Mouse (Mus musculus): ENCODE results near the gene Hdac7. TPM values are rescaled to one million over a fixed set of nuclear protein-coding genes. Genes with fewer than 3 reads are reported as not detected.

The Hdac7 gene
- polyA plus RNA-seq, 1 experiment from 2014 or later: 28.3 TPM

DNA sequence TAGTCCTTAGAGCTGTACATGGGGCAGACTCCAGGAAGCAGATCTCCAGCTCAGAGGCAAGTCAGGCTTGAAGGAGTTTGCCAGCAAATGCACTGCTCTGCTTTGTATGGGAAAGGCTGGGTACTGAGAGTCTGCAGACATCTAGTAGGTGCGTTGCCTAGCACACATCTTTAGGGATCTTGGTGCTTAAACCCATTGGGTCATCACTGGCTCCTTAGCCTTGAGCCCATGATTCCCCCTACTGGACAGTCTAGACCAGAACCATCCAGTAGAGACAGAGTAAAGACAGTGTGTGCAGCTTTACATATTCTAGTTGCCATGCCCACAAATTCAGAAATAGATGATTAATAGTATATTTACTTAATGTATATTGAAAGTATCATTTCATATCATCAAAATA, 3.5 kb downstream of the Hdac7 start:
- no peak for DNase-seq (ENCODE audit: low spot score)
- no peaks in the 10 kb centered on the region for H3K9me3 ChIP-seq (ENCODE audit: control insufficient read depth, low read length)
- WGBS: 85% methylated on average over 1 of the region's 1 CpGs
- no peak overlapping the region for H3K9ac ChIP-seq (ENCODE audit: low read length)
- no peak overlapping the region for H3K4me3 ChIP-seq (ENCODE audit: low read depth, low read length)
- no peaks in the 10 kb centered on the region for H3K27me3 ChIP-seq (replicated peaks; ENCODE audit: control insufficient read depth, insufficient read depth, low read length)
- no peak overlapping the region for H3K4me2 ChIP-seq (ENCODE audit: low read length)
- H3K27ac ChIP-seq (ENCODE audit: low read depth): peak overlapping the region; percentile 59; the same call in 1 of the 2 replicates
- H3K4me1 ChIP-seq (replicated peaks; ENCODE audit: control insufficient read depth, insufficient read depth, low read length): peaks cover 24% of the 10 kb centered on the region
- ATAC-seq (replicated peaks; ENCODE audit: low FRiP score, low TSS enrichment, low read depth): no peak
- H3K36me3 ChIP-seq (ENCODE audit: control insufficient read depth, insufficient read depth, low read length): no peaks in the 10 kb centered on the region

DNA sequence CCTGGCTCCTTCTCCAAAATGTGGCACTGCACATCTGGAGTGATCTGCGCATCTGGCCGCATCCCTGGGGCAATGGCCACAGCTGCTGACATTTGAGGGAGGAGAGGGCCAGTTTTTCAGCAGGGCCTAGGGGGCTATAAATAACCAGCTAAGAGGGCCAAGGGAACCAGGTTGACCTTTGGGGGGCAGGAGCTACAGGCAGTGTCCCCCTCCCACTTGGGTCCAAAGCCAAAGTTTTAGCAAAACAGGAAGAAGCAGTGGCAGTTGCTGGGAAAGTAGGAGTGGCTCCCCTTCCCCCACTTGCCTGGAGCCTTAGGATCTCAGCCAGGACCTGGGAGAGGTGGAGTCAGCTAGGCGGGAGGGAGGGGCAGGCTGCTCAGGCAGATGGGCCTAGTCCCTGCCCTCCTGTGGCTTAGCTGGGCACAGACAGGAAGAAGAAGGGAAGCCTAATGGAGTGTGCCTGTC, 4.3 kb downstream of the Hdac7 start:
- whole genome bisulfite sequencing: 42% methylated on average over 3 of the region's 3 CpGs
- no peak overlapping the region for H3K9ac ChIP-seq (ENCODE audit: low read length)
- no peak overlapping the region for H3K4me3 ChIP-seq (ENCODE audit: low read depth, low read length)
- no peaks in the 10 kb centered on the region for H3K36me3 ChIP-seq (ENCODE audit: control insufficient read depth, insufficient read depth, low read length)
- H3K4me1 ChIP-seq (replicated peaks; ENCODE audit: control insufficient read depth, insufficient read depth, low read length): peaks cover 24% of the 10 kb centered on the region
- H3K9me3 ChIP-seq (ENCODE audit: control insufficient read depth, low read length): no peaks in the 10 kb centered on the region
- DNase-seq (ENCODE audit: low spot score) (peak; percentile 73), ATAC-seq (replicated peaks; ENCODE audit: low FRiP score, low TSS enrichment, low read depth) (peak; percentile 68)
- no peaks in the 10 kb centered on the region for H3K27me3 ChIP-seq (replicated peaks; ENCODE audit: control insufficient read depth, insufficient read depth, low read length)
- H3K4me2 ChIP-seq (ENCODE audit: low read length): no peak overlapping the region
- H3K27ac ChIP-seq (ENCODE audit: low read depth): peak overlapping the region; percentile 64

DNA sequence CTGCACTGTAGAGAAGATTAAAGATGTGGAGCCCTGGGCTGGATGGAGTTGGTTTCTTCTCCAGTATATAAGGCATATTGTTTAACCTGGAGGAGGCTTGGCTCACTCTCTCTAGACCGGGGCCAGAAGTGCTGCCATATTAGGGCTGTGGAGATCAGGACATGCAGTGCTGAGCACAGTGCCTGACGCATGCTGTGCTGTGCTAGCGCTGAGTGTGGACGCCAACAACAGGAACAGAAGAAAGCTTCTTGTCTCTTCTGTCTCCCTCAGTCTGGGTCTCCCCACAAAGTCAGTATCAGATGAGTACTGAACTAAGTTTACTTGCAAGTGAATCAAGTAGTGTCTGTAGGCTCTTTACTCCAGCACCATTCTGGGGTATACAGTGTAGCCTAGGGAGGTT, 4.8 kb downstream of the Hdac7 start:
- ATAC-seq (replicated peaks; ENCODE audit: low FRiP score, low TSS enrichment, low read depth): no peak
- WGBS: 74% methylated on average over 4 of the region's 4 CpGs

DNA sequence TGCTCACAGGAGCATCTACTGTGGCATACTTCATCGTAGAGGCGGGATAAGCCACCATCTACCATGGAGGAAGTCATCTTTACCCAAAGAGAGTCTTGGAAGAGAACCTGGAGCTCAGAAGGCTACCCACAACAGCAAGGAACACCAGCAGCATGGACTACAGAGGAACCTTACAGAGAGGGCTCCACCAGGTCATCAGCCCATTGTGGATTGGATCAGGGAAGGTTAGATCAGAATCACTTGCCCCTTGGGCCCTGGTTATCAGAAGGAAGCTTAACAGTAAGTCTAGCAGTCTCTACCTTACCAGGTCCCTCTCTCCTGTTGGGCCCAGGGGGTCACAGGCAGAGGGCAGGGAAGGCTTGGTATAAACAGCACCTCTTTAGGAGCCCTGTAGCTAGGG, 5.3 kb downstream of the Hdac7 start:
- H3K27ac ChIP-seq (ENCODE audit: low read depth): no peak overlapping the region

More for the DNA sequence above, 4.8 kb downstream of the Hdac7 start:
- no peak overlapping the region for H3K4me2 ChIP-seq (ENCODE audit: low read length)
- no peak overlapping the region for H3K4me3 ChIP-seq (ENCODE audit: low read depth, low read length)
- no peak overlapping the region for H3K9ac ChIP-seq (ENCODE audit: low read length)
- H3K4me1 ChIP-seq (replicated peaks; ENCODE audit: control insufficient read depth, insufficient read depth, low read length): peaks cover 24% of the 10 kb centered on the region
- H3K27me3 ChIP-seq (replicated peaks; ENCODE audit: control insufficient read depth, insufficient read depth, low read length): no peaks in the 10 kb centered on the region
- DNase-seq (ENCODE audit: low spot score): no peak
- H3K27ac ChIP-seq (ENCODE audit: low read depth): peak overlapping the region; percentile 64
- H3K36me3 ChIP-seq (ENCODE audit: control insufficient read depth, insufficient read depth, low read length): no peaks in the 10 kb centered on the region
- no peaks in the 10 kb centered on the region for H3K9me3 ChIP-seq (ENCODE audit: control insufficient read depth, low read length)

DNA sequence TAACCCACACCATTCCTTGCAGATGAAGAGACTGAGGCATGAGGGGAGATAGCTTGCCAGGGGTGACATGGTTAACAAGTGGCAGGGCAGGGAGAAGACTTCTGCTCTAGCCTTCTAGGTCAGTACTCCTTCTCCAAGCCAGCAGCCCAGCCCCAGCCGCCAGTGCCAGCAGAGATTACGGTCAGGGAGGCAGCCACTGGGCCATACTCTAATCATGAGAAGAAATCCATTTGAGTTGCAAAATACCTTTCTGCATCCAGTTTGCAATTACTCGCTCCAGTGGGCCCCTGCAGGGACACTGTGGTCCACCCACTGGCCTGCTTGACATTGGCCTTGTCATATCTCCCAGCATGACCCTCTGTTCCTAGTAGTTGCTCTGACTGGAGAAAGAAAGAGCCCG, 5.9 kb downstream of the Hdac7 start:
- H3K36me3 ChIP-seq (ENCODE audit: control insufficient read depth, insufficient read depth, low read length): no peaks in the 10 kb centered on the region
- no peak overlapping the region for H3K9ac ChIP-seq (ENCODE audit: low read length)
- DNase-seq (ENCODE audit: low spot score) (no peak), ATAC-seq (replicated peaks; ENCODE audit: low FRiP score, low TSS enrichment, low read depth) (no peak)
- H3K27ac ChIP-seq (ENCODE audit: low read depth): no peak overlapping the region
- 94% methylated on average over 4 of the region's 4 CpGs for WGBS
- H3K27me3 ChIP-seq (replicated peaks; ENCODE audit: control insufficient read depth, insufficient read depth, low read length): no peaks in the 10 kb centered on the region
- no peaks in the 10 kb centered on the region for H3K9me3 ChIP-seq (ENCODE audit: control insufficient read depth, low read length)
- H3K4me2 ChIP-seq (ENCODE audit: low read length): no peak overlapping the region
- H3K4me1 ChIP-seq (replicated peaks; ENCODE audit: control insufficient read depth, insufficient read depth, low read length): peaks cover 24% of the 10 kb centered on the region
- H3K4me3 ChIP-seq (ENCODE audit: low read depth, low read length): no peak overlapping the region

More for the DNA sequence above, 5.3 kb downstream of the Hdac7 start:
- Histone ChIP-seq H3K4me1 (replicated peaks; ENCODE audit: control insufficient read depth, insufficient read depth, low read length) (peaks cover 24% of the 10 kb centered on the region), H3K27me3 (replicated peaks; ENCODE audit: control insufficient read depth, insufficient read depth, low read length) (no peaks in the 10 kb centered on the region), H3K9ac (ENCODE audit: low read length) (no peak overlapping the region), H3K4me3 (ENCODE audit: low read depth, low read length) (no peak overlapping the region), H3K36me3 (ENCODE audit: control insufficient read depth, insufficient read depth, low read length) (no peaks in the 10 kb centered on the region), H3K9me3 (ENCODE audit: control insufficient read depth, low read length) (no peaks in the 10 kb centered on the region), H3K4me2 (ENCODE audit: low read length) (no peak overlapping the region)
- DNase-seq (ENCODE audit: low spot score): no peak
- 96% methylated on average over 2 of the region's 2 CpGs for WGBS
- ATAC-seq (replicated peaks; ENCODE audit: low FRiP score, low TSS enrichment, low read depth): no peak

DNA sequence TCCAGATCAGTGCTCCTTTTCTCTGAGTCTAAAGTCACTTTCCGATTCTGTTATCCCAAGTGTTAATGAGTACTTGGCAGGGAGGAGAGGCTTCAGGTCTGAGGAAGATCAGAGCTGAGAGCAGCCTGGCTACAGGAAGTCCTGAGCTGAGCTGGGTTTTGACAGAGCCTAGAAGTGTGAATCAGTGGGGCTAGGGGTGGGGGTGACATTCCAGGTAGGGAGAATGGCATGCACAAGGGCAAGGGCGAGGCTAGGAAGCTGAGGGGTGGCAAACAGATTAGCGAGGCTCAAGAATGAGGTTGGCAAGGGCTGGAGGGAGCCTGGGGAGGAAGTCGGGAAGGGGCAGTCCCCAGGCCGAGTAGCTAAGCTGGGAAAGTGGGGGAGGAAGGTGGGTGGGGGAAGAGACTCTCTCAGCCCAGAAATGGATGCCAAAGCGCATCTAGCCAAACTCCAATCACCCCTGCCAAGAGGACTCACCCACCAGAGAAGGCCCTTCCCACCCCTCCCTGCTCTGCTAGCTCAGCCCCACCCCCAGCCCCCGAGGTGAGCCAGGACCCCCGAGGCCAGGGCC, 6.7 kb downstream of the Hdac7 start:
- Histone ChIP-seq H3K4me2 (ENCODE audit: low read length) (peak overlapping the region; percentile 4; the same call in 1 of the 2 replicates), H3K4me3 (ENCODE audit: low read depth, low read length) (no peak overlapping the region), H3K27me3 (replicated peaks; ENCODE audit: control insufficient read depth, insufficient read depth, low read length) (no peaks in the 10 kb centered on the region), H3K9me3 (ENCODE audit: control insufficient read depth, low read length) (no peaks in the 10 kb centered on the region), H3K9ac (ENCODE audit: low read length) (no peak overlapping the region), H3K4me1 (replicated peaks; ENCODE audit: control insufficient read depth, insufficient read depth, low read length) (peaks cover 25% of the 10 kb centered on the region), H3K36me3 (ENCODE audit: control insufficient read depth, insufficient read depth, low read length) (no peaks in the 10 kb centered on the region), H3K27ac (ENCODE audit: low read depth) (no peak overlapping the region; the same call in 1 of the 2 replicates)
- WGBS: 12% methylated on average over 8 of the region's 8 CpGs
- DNase-seq (ENCODE audit: low spot score): no peak
- no peak for ATAC-seq (replicated peaks; ENCODE audit: low FRiP score, low TSS enrichment, low read depth)

DNA sequence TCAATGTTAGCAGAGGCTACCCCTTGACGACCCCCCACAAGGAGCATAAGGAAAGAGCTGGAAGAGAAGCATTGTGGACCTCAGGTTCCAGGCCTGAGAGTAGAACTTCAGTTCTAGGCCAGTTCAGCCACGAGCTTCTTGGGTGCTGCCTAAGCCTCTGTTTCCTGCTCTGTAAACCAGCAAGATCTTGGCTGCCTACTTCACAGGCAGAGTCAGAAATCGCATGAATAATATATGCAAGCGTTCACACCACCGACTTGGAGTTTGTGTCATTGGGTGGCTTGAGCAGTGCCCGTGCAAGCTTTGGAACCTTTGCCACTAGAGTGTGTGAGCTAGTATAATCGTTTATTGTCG, 7.4 kb downstream of the Hdac7 start:
- Histone ChIP-seq H3K9me3 (ENCODE audit: control insufficient read depth, low read length) (no peaks in the 10 kb centered on the region), H3K36me3 (ENCODE audit: control insufficient read depth, insufficient read depth, low read length) (no peaks in the 10 kb centered on the region), H3K4me2 (ENCODE audit: low read length) (no peak overlapping the region), H3K27ac (ENCODE audit: low read depth) (no peak overlapping the region), H3K4me3 (ENCODE audit: low read depth, low read length) (no peak overlapping the region), H3K27me3 (replicated peaks; ENCODE audit: control insufficient read depth, insufficient read depth, low read length) (no peaks in the 10 kb centered on the region), H3K9ac (ENCODE audit: low read length) (no peak overlapping the region), H3K4me1 (replicated peaks; ENCODE audit: control insufficient read depth, insufficient read depth, low read length) (peaks cover 32% of the 10 kb centered on the region)
- ATAC-seq (replicated peaks; ENCODE audit: low FRiP score, low TSS enrichment, low read depth) (no peak), DNase-seq (ENCODE audit: low spot score) (no peak)
- 66% methylated on average over 8 of the region's 8 CpGs for WGBS

DNA sequence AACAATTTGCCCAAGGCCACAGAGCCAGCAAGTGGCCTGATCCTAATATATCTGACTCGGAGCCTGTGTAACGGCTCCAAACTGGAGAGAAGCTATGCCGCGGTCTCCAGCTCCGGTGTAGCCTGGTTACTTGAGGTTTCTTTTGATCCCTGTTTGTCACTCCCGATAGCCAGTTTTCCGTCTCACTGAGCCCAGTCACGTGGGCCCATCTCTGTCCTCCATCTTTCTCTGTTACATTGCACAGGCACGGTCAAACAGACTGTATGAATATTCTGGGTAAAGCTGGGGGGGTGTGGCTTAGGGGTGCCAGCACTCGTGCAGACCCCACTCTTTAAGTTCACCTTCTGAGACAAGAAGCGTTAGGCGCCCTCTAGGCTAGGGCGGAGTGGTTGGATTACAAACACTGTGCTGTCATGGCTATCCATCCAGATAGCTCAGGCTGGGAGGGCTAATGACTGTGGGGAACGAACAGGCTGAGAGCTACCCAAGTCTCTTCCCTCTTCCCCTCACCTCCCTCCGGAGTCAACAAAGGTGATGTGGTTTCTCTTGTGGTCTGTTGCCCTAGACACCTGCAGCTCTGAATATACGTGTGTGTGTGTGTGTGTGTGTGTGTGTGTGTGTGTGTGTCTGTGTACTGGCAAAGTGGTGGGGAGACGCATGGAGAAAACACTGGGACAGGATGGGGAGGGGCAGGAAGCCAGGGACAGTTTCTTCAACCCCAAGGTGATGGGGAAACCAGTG, 8.0 kb downstream of the Hdac7 start:
- ATAC-seq (replicated peaks; ENCODE audit: low FRiP score, low TSS enrichment, low read depth): no peak

More for the DNA sequence above, 8.0 kb downstream of the Hdac7 start:
- no peaks in the 10 kb centered on the region for H3K36me3 ChIP-seq (ENCODE audit: control insufficient read depth, insufficient read depth, low read length)
- H3K4me2 ChIP-seq (ENCODE audit: low read length): no peak overlapping the region
- peaks cover 32% of the 10 kb centered on the region for H3K4me1 ChIP-seq (replicated peaks; ENCODE audit: control insufficient read depth, insufficient read depth, low read length)
- H3K27me3 ChIP-seq (replicated peaks; ENCODE audit: control insufficient read depth, insufficient read depth, low read length): no peaks in the 10 kb centered on the region
- H3K27ac ChIP-seq (ENCODE audit: low read depth): no peak overlapping the region
- H3K9me3 ChIP-seq (ENCODE audit: control insufficient read depth, low read length): no peaks in the 10 kb centered on the region
- WGBS: 48% methylated on average over 17 of the region's 17 CpGs
- no peak overlapping the region for H3K4me3 ChIP-seq (ENCODE audit: low read depth, low read length)
- DNase-seq (ENCODE audit: low spot score): no peak
- H3K9ac ChIP-seq (ENCODE audit: low read length): no peak overlapping the region

Data from intestine, embryonic 14.5 days (tissue).